Mouse (Mus musculus): ENCODE data around the gene Abcb11.

Abcb11 gene

DNA sequence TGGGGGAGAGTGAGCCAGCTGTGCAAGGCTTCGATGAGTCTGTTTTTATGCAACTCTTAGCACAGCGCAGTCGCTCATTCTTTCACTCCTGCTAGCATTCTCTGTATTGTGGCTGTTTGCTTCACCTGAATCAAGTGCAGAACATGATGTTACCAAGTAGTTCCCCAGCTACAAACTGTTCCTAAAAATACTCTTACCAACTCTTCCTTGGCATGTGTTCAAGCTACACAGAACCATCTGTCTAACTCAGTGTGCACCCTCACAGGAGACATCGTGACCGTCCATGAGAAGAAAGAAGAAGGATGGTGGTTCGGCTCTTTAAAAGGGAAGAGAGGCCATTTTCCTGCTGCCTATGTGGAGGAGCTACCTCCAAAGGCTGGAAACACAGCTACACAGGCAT is 153.7 kb downstream of the Abcb11 start:
- DNase-seq (ENCODE audit: low read depth, low spot score) = peak; percentile 63

Data from telencephalon, adult 2 months (tissue).